Mouse (Mus musculus) cerebellum, adult 2 months (tissue): ENCODE measurements around the gene Zfp91. TPM values are rescaled to one million over a fixed set of nuclear protein-coding genes. Genes with fewer than 3 reads are reported as not detected.
"Not testable (repeated sequence)": the region's sequence is repeated elsewhere in the genome, so short reads cannot be mapped to it uniquely, and the experiment has no call there.

Source experiments
- DNase-seq, 2 experiments: peaks; one replicate each; pipeline ENCODE4 v3.0.0; 2021
- H3K27ac ChIP-seq: fragments of 200-500 bp; 2 replicates; pipeline ENCODE4 v1.5.1; 2012; ENCODE audit warnings: low read length, control low read depth, inconsistent platforms; ENCODE audit not compliant: insufficient read depth
- H3K27me3 ChIP-seq: fragments of 200-500 bp; 2 replicates; pipeline ENCODE4 v1.6.1; 2012; ENCODE audit warnings: inconsistent platforms, mild to moderate bottlenecking, low read length, moderate library complexity; ENCODE audit not compliant: control insufficient read depth, insufficient read depth
- H3K4me1 ChIP-seq: fragments of 200-500 bp; 2 replicates; pipeline ENCODE4 v1.6.1; 2011; ENCODE audit warnings: low read length; ENCODE audit not compliant: control insufficient read depth, insufficient read depth
- H3K4me3 ChIP-seq: fragments of 200-500 bp; replicated peaks from 2 replicates; pipeline ENCODE3; 2011; ENCODE audit warnings: mild to moderate bottlenecking, low read depth, low read length, control low read depth; ENCODE audit not compliant: insufficient read depth
- CTCF ChIP-seq: fragments of 200-500 bp; IDR thresholded peaks from 2 replicates; pipeline ENCODE4 v1.5.1; 2011; ENCODE audit warnings: low read depth, mild to moderate bottlenecking, control low read depth, low read length, moderate library complexity, borderline replicate concordance; ENCODE audit not compliant: insufficient read depth
- POLR2A ChIP-seq: fragments of 200-500 bp; IDR thresholded peaks from 2 replicates; pipeline ENCODE4 v1.6.1; 2011; ENCODE audit warnings: low read length, control low read depth, borderline replicate concordance; ENCODE audit not compliant: insufficient read depth
- WGBS: fragments of 180-500 bp; shearing (Covaris S2); methylation state at CpG from one replicate; pipeline ENCODE4 v1.1.7; 2018; 5-methylcytosine and 5-hydroxymethylcytosine counted together
- polyA plus RNA-seq: library from polyadenylated mRNA; depleted of rRNA; stranded (reverse); fragments of >200 nt; gene quantifications from 2 replicates; pipeline ENCODE4 v1.2.3, GENCODE M21; 2012; rRNA removed

The Zfp91 gene
- polyA plus RNA-seq, 1 experiment = 57.6 TPM

DNA sequence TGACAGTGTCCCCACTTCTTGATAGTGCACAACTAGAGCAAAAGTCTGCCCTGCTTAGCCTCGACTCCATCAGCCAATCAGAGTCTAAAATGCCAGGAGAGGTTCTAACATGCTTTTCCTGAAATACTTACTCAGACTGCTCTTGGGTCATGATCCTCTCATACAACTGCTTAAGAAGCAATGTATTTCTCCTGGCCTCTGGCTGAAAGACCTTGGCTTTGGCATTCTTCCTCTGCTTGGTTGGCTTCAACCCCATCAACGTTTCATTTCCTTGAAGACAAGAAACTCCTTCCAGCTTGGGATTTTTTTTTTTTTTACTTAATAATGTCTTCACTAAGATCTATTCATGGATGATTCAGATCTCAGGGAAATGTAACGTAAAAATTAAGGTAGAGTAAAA is 39.6 kb downstream of the Zfp91 start:
- DNase-seq = no peak
- Histone ChIP-seq H3K27ac (no peak overlapping the region), H3K27me3 (no peaks in the 10 kb centered on the region), H3K4me1 (peaks cover 6% of the 10 kb centered on the region; the same call in 1 of the 2 replicates), H3K4me3 (no peak overlapping the region)
- WGBS = 68% methylated on average over 3 of the region's 3 CpGs
- TF ChIP-seq CTCF (no peak), POLR2A (no peak)

- DNase-seq = no peak
- TF ChIP-seq POLR2A = no peak
- no peak for TF ChIP-seq CTCF
- H3K27ac ChIP-seq = no peak overlapping the region
- 76% methylated on average over 2 of the region's 2 CpGs for WGBS
- H3K4me3 ChIP-seq = no peak overlapping the region
- H3K4me1 ChIP-seq = no peaks in the 10 kb centered on the region
- no peaks in the 10 kb centered on the region for H3K27me3 ChIP-seq
These were observed 64.0 kb downstream of the Zfp91 start for GRCm38 (mm10) chr19:12731950-12732349.

DNA sequence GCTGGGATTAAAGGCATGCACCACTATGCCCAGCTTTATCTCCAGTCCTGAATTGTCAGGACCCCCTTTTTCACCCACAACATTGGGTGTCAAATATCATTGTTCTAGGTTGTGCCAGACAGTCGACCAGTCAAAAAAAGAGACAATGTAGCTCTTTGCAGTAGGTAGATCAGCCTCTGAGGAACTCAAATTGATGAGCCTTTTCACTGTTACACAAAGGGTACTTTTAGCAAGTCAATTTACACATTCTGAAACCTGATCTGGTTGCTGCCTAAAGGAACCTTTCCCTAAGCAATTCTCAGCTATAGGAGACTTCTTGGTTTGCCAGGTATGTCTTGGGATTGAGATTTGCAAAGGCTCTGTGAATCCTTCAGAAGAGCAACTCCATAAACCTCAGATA is 64.9 kb downstream of the Zfp91 start:
- no peaks in the 10 kb centered on the region for H3K4me1 ChIP-seq
- H3K27ac ChIP-seq = no peak overlapping the region
- no peak for TF ChIP-seq CTCF
- TF ChIP-seq POLR2A = no peak
- H3K4me3 ChIP-seq = no peak overlapping the region
- WGBS = 52% methylated on average over 1 of the region's 1 CpGs
- no peak for DNase-seq
- H3K27me3 ChIP-seq = no peaks in the 10 kb centered on the region

DNA sequence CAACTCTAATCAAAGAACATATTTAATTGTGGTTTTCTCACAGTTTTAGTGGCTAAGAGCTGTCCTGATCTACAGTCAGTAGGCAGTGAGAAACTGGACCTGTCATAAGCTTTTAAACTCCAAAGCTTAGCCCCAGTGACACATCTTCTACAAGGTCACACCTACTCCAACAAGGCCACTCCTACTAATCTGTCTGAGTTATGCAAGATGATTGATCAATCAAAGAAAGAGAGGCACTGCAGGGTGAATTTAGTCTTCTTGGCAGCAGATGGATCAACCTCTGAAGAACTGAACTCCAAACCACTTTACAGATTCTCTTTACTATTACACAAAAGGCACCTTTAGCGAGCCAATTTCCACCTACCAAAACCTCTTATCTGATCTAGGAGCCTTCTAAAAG is 70.1 kb downstream of the Zfp91 start:
- TF ChIP-seq POLR2A (no peak), CTCF (no peak)
- Histone ChIP-seq H3K27me3 (no peaks in the 10 kb centered on the region), H3K4me3 (no peak overlapping the region), H3K4me1 (no peaks in the 10 kb centered on the region), H3K27ac (no peak overlapping the region)
- DNase-seq = no peak
- 88% methylated on average over 1 of the region's 1 CpGs for WGBS

GRCm38 (mm10) chr19:12722308-12722707 is 73.6 kb downstream of the Zfp91 start:
- Histone ChIP-seq H3K4me1 (no peaks in the 10 kb centered on the region), H3K27me3 (no peaks in the 10 kb centered on the region), H3K27ac (no peak overlapping the region), H3K4me3 (no peak overlapping the region)
- peak; percentile 31 to 38 for DNase-seq
- TF ChIP-seq POLR2A = no peak
- peak; percentile 21; the same call in 1 of the 2 replicates for TF ChIP-seq CTCF
- WGBS = 53% methylated on average over 3 of the region's 3 CpGs

- not testable (repeated sequence) for H3K27me3 ChIP-seq, H3K4me3 ChIP-seq, H3K27ac ChIP-seq, H3K4me1 ChIP-seq, DNase-seq
- 93% methylated on average over 7 of the region's 7 CpGs for WGBS
These were observed 74.3 kb downstream of the Zfp91 start for GRCm38 (mm10) chr19:12721596-12721995.

GRCm38 (mm10) chr19:12720919-12721318 is 75.0 kb downstream of the Zfp91 start:
- H3K4me1 ChIP-seq, DNase-seq, H3K27ac ChIP-seq, H3K27me3 ChIP-seq, H3K4me3 ChIP-seq: not testable (repeated sequence)
- WGBS = 86% methylated on average over 5 of the region's 5 CpGs

DNA sequence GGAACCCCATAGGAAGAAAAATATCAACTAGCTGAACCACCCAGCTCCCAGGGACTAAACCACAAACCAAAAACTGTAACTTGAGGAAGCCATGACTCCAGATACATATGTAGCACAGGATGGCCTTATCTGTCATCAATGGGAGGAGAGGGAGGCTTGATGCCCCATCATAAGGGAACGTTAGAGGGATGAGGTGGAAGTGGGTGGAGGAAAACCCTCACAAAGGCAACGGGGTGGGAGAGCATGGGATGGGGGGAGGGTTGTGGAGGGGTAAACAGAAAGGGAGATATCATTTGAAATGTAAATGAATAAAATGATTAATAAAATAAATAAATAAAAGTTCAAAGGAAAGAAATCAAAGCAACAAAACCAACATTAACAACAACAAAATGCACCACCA is 75.5 kb downstream of the Zfp91 start:
- TF ChIP-seq POLR2A = no peak
- no peak for TF ChIP-seq CTCF
- Histone ChIP-seq H3K27ac (no peak overlapping the region), H3K4me1 (no peaks in the 10 kb centered on the region), H3K27me3 (no peaks in the 10 kb centered on the region), H3K4me3 (no peak overlapping the region)
- DNase-seq = no peak
- 67% methylated on average over 2 of the region's 2 CpGs for WGBS

GRCm38 (mm10) chr19:12719189-12719588 is 76.7 kb downstream of the Zfp91 start:
- 90% methylated on average over 6 of the region's 6 CpGs for WGBS
- no peak for DNase-seq
- TF ChIP-seq POLR2A (no peak), CTCF (no peak)

More at GRCm38 (mm10) chr19:12719189-12719588, 76.7 kb downstream of the Zfp91 start:
- H3K4me1 ChIP-seq = no peaks in the 10 kb centered on the region
- no peaks in the 10 kb centered on the region for H3K27me3 ChIP-seq
- no peak overlapping the region for H3K4me3 ChIP-seq
- no peak overlapping the region for H3K27ac ChIP-seq

Other genes starting within 250 kb of the Zfp91 start
- 0.16 and 0.35 TPM in 2 replicates for gene Gm4952, start 196.2 kb downstream of the Zfp91 start, polyA plus RNA-seq
- gene Glyat, start 162.8 kb downstream of the Zfp91 start, polyA plus RNA-seq = 0.46 and 0.70 TPM in 2 replicates
- not detected in 2 replicates for gene Olfr1442, start 125.7 kb downstream of the Zfp91 start, polyA plus RNA-seq
- gene Olfr1443, start 118.0 kb downstream of the Zfp91 start, polyA plus RNA-seq = not detected in 2 replicates
- not detected in 2 replicates for gene Keg1, start 100.3 kb downstream of the Zfp91 start, polyA plus RNA-seq
- gene Cntf, start 30.5 kb downstream of the Zfp91 start, polyA plus RNA-seq = 3.8 and 4.5 TPM in 2 replicates
- gene Lpxn, start 67 bp upstream of the Zfp91 start, polyA plus RNA-seq = 0.95 and 1.1 TPM in 2 replicates
- gene Gm5244, start 50.6 kb upstream of the Zfp91 start, polyA plus RNA-seq = not detected in 2 replicates
- gene Olfr1444, start 61.2 kb upstream of the Zfp91 start, polyA plus RNA-seq = not detected in 2 replicates
- gene Olfr1445, start 87.7 kb upstream of the Zfp91 start, polyA plus RNA-seq = not detected in 2 replicates
- gene Olfr1446, start 97.4 kb upstream of the Zfp91 start, polyA plus RNA-seq = not detected in 2 replicates
- not detected in 2 replicates for gene Olfr1447, start 107.6 kb upstream of the Zfp91 start, polyA plus RNA-seq
- gene Olfr1448, start 128.3 kb upstream of the Zfp91 start, polyA plus RNA-seq = not detected in 2 replicates
- gene Olfr1449, start 134.7 kb upstream of the Zfp91 start, polyA plus RNA-seq = not detected in 2 replicates
- gene Olfr1450, start 154.1 kb upstream of the Zfp91 start, polyA plus RNA-seq = not detected in 2 replicates
- gene Olfr1451, start 198.9 kb upstream of the Zfp91 start, polyA plus RNA-seq = not detected in 2 replicates
- gene Olfr1453, start 232.2 kb upstream of the Zfp91 start, polyA plus RNA-seq = not detected in 2 replicates